Mouse (Mus musculus) kidney, embryonic 15.5 days (tissue): ENCODE results near the gene Gucy2c. TPM values are rescaled to one million over a fixed set of nuclear protein-coding genes. Genes with fewer than 3 reads are reported as not detected.

Experiments
- ATAC-seq: fragments of 200-750 bp; cut with Nextera tagmentation; replicated peaks from 2 replicates; pipeline ENCODE4 v1.8.0; 2017; ENCODE audit warnings: moderate TSS enrichment; ENCODE audit not compliant: low FRiP score
- H3K27ac ChIP-seq: fragments of 300-500 bp; sonication (generic); 2 replicates; pipeline ENCODE4 v1.5.1; 2015; ENCODE audit warnings: mild to moderate bottlenecking, inconsistent platforms
- H3K27me3 ChIP-seq: fragments of 300-500 bp; sonication (generic); 2 replicates; pipeline ENCODE4 v1.6.1; 2015; ENCODE audit warnings: inconsistent platforms
- H3K36me3 ChIP-seq: fragments of 300-500 bp; sonication (generic); 2 replicates; pipeline ENCODE4 v1.6.1; 2015; ENCODE audit warnings: inconsistent platforms
- H3K4me1 ChIP-seq: fragments of 300-500 bp; sonication (generic); 2 replicates; pipeline ENCODE4 v1.6.1; 2015; ENCODE audit warnings: inconsistent platforms
- H3K4me2 ChIP-seq: fragments of 300-500 bp; sonication (generic); 2 replicates; pipeline ENCODE4 v1.6.1; 2015; ENCODE audit warnings: moderate library complexity, mild to moderate bottlenecking, inconsistent platforms
- H3K4me3 ChIP-seq: fragments of 300-500 bp; sonication (generic); replicated peaks from 2 replicates; pipeline ENCODE4 v1.5.1; 2015; ENCODE audit warnings: mild to moderate bottlenecking, inconsistent platforms
- H3K9ac ChIP-seq: fragments of 300-500 bp; sonication (generic); 2 replicates; pipeline ENCODE4 v1.6.1; 2015; ENCODE audit warnings: mild to moderate bottlenecking, inconsistent platforms
- H3K9me3 ChIP-seq: fragments of 300-500 bp; sonication (generic); replicated peaks from 2 replicates; pipeline ENCODE4 v1.6.1; 2016; ENCODE audit warnings: inconsistent platforms
- WGBS: fragments of 180-500 bp; shearing (Covaris S2); methylation state at CpG from one replicate; pipeline ENCODE4 v1.1.7; 2015; ENCODE audit warnings: mixed read lengths; 5-methylcytosine and 5-hydroxymethylcytosine counted together
- polyA plus RNA-seq: library from polyadenylated mRNA; unstranded; fragments of >200 nt; fragmentation: Nextera tagmentation; extraction: Ambion mirVana; gene quantifications from 2 replicates; pipeline ENCODE4 v1.2.1, GENCODE M21; 2015

Gene Gucy2c
- polyA plus RNA-seq, 1 experiment from 2014 or later: 0.08 TPM

GRCm38 (mm10) chr6:136811196-136811595, 29.6 kb upstream of the Gucy2c start:
- Histone ChIP-seq H3K9me3 (no peaks in the 10 kb centered on the region), H3K4me1 (peaks cover 19% of the 10 kb centered on the region), H3K27me3 (no peaks in the 10 kb centered on the region), H3K27ac (no peak overlapping the region), H3K4me3 (no peak overlapping the region), H3K36me3 (peaks cover 50% of the 10 kb centered on the region), H3K9ac (no peak overlapping the region), H3K4me2 (no peak overlapping the region)
- ATAC-seq: no peak
- 83% methylated on average over 10 of the region's 10 CpGs for WGBS

DNA sequence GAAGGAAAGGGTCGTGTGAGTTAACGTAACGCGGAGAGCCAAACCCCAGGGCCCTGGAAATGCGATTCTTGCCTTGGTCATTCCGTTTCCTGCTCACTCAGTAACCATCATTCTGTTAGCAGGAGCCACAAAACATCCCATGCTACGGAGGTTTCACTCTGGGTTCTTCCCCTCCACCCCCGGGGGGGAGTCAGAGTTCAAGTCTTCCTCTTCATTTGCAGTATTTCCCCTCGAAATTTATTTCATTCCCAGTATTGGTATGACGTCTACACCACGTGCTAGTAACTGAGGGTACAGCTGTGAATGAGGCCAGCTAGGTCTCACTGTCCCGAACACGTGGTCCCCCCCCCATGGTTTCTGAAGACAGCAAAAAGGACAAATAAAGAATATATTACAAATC, 28.1 kb upstream of the Gucy2c start:
- Histone ChIP-seq H3K9me3 (no peaks in the 10 kb centered on the region), H3K4me2 (peak overlapping the region; percentile 94), H3K27ac (no peak overlapping the region), H3K9ac (peak overlapping the region; percentile 62; the same call in 1 of the 2 replicates), H3K36me3 (peaks cover 36% of the 10 kb centered on the region), H3K27me3 (no peaks in the 10 kb centered on the region), H3K4me1 (peaks cover 26% of the 10 kb centered on the region), H3K4me3 (peak overlapping the region; percentile 90)
- no peak for ATAC-seq
- WGBS: 67% methylated on average over 13 of the region's 13 CpGs

- WGBS: 34% methylated on average over 14 of the region's 14 CpGs
- Histone ChIP-seq H3K9ac (peak overlapping the region; percentile 62), H3K27ac (peak overlapping the region; percentile 69; the same call in 1 of the 2 replicates), H3K4me3 (peak overlapping the region; percentile 90), H3K4me2 (peak overlapping the region; percentile 94), H3K4me1 (peaks cover 26% of the 10 kb centered on the region), H3K9me3 (no peaks in the 10 kb centered on the region), H3K36me3 (peaks cover 31% of the 10 kb centered on the region), H3K27me3 (no peaks in the 10 kb centered on the region)
- ATAC-seq: no peak
These were observed 27.5 kb upstream of the Gucy2c start for GRCm38 (mm10) chr6:136809077-136809476.

DNA sequence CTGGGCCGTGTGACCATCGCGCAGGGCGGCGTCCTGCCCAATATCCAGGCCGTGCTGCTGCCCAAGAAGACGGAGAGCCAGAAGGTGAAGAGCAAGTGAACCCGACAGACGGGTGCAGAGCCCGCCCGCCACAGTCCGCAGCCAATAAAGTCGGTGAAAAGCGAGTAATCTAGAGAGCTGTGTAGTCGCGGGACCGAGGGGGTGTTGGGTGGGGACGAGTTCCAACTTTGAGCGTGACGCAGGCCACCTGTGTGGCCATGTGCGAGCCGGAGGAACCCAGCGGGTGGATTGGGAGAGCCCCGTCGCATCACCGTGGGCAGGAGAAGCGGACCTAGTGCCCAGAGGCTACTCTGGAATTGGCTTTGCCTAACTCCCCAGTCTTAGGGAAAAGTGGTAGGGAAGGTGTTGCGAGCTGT, 27.1 kb upstream of the Gucy2c start:
- under 1% methylated on average over 28 of the region's 28 CpGs for WGBS
- Histone ChIP-seq H3K27me3 (no peaks in the 10 kb centered on the region), H3K9ac (peak overlapping the region; percentile 62), H3K36me3 (peaks cover 26% of the 10 kb centered on the region), H3K9me3 (no peaks in the 10 kb centered on the region), H3K4me3 (peak overlapping the region; percentile 90), H3K27ac (peak overlapping the region; percentile 69; the same call in 1 of the 2 replicates), H3K4me1 (peaks cover 26% of the 10 kb centered on the region), H3K4me2 (peak overlapping the region; percentile 94)
- peak; percentile 10 for ATAC-seq

DNA sequence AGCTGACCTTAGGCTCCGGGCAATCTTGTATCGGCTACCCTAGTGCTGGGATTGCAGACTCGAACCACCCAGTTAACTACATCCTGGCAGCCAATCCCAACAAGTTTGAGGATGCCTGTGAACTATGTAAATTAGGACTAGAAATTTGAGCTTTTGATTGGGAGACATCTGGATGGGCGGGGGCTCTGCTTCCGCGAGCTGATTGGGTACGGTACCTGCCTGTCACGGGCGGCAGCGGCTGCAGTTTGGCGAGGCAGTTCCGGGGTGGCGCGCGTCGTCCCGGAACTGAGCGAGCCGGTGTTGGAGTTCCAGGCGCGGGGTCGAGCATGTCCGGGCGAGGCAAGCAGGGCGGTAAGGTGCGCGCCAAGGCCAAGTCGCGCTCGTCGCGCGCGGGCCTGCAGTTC, 26.5 kb upstream of the Gucy2c start, which contains the start of gene H2afj:
Gene H2afj, plus strand, starts transcription at position 231 of the 404 bp plus-strand sequence.
- Histone ChIP-seq H3K9ac (peak within 1 kb of the TSS; percentile 62), H3K4me1 (peaks cover 32% of the 10 kb centered on the region), H3K27ac (peak within 1 kb of the TSS; percentile 91), H3K9me3 (no peaks in the 10 kb centered on the region), H3K4me3 (peak within 1 kb of the TSS; percentile 90), H3K36me3 (peaks cover 20% of the 10 kb centered on the region), H3K27me3 (no peaks in the 10 kb centered on the region), H3K4me2 (peak within 1 kb of the TSS; percentile 94)
- under 1% methylated on average over 34 of the region's 34 CpGs for WGBS
- peak; percentile 88 for ATAC-seq

- H3K36me3 ChIP-seq: peaks cover 15% of the 10 kb centered on the region
- H3K27me3 ChIP-seq: no peaks in the 10 kb centered on the region
- WGBS: 44% methylated on average over 18 of the region's 18 CpGs
- H3K4me3 ChIP-seq: peak overlapping the region; percentile 90
- peak overlapping the region; percentile 91 for H3K27ac ChIP-seq
- H3K9ac ChIP-seq: peak overlapping the region; percentile 38
- no peaks in the 10 kb centered on the region for H3K9me3 ChIP-seq
- H3K4me2 ChIP-seq: peak overlapping the region; percentile 94
- H3K4me1 ChIP-seq: peaks cover 35% of the 10 kb centered on the region
- 0 out of 2 replicates have a peak, but pooled peaks have one; percentile 0 for ATAC-seq
These were observed 25.9 kb upstream of the Gucy2c start for GRCm38 (mm10) chr6:136807395-136808013.

- H3K4me3 ChIP-seq: no peak overlapping the region
These were observed 25.3 kb upstream of the Gucy2c start for GRCm38 (mm10) chr6:136806819-136807218.

GRCm38 (mm10) chr6:136805409-136805775, 23.8 kb upstream of the Gucy2c start:
- no peak for ATAC-seq
- Histone ChIP-seq H3K4me2 (no peak overlapping the region), H3K4me3 (no peak overlapping the region), H3K27me3 (no peaks in the 10 kb centered on the region), H3K9me3 (no peaks in the 10 kb centered on the region), H3K27ac (peak overlapping the region; percentile 100), H3K36me3 (peaks cover 5% of the 10 kb centered on the region; the same call in 1 of the 2 replicates), H3K4me1 (peaks cover 35% of the 10 kb centered on the region), H3K9ac (no peak overlapping the region)
- WGBS: 88% methylated on average over 1 of the region's 1 CpGs

More at GRCm38 (mm10) chr6:136806819-136807218, 25.3 kb upstream of the Gucy2c start:
- no peaks in the 10 kb centered on the region for H3K9me3 ChIP-seq
- peaks cover 8% of the 10 kb centered on the region for H3K36me3 ChIP-seq
- H3K27ac ChIP-seq: peak overlapping the region; percentile 91; the same call in 1 of the 2 replicates
- H3K27me3 ChIP-seq: no peaks in the 10 kb centered on the region
- ATAC-seq: no peak
- H3K4me1 ChIP-seq: peaks cover 35% of the 10 kb centered on the region
- no peak overlapping the region for H3K9ac ChIP-seq
- 69% methylated on average over 5 of the region's 5 CpGs for WGBS
- H3K4me2 ChIP-seq: peak overlapping the region; percentile 94; the same call in 1 of the 2 replicates

DNA sequence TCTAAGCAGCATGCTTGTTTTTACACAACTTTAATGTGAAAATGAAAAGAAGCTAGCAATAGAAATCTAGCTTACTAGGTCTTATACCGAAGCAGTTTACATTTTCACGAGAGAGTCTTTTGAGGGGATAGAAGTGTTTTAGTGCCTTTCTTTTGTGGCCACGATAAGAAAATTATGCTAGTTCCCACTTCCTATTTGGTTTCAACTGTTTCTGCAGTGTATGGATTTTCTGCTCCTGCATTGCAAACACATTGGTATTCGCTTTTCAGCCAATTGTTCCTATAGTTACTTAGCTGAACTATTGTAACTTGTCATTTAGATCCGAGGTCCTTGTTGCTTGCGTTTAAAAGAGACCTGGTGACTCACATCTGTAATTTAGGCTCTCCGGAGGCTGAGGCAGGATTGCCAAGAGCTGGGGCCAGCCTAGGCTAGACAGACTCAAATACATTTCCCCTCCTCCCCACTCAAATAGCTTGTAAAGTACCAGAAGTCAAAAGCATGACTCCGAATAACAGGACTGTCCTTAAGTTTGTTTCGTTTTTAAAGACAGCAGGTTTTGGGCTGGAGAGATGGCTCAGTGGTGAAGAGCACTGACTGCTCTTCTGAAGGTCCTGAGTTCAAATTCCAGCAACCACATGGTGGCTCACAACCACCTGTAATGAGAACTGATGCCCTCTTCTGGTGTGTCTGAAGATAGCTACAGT, 23.3 kb upstream of the Gucy2c start:
- Histone ChIP-seq H3K27me3 (no peaks in the 10 kb centered on the region), H3K4me2 (peak overlapping the region; percentile 88), H3K4me1 (peaks cover 35% of the 10 kb centered on the region), H3K4me3 (peak overlapping the region; percentile 78), H3K9ac (peak overlapping the region; percentile 48), H3K9me3 (no peaks in the 10 kb centered on the region), H3K36me3 (no peaks in the 10 kb centered on the region), H3K27ac (peak overlapping the region; percentile 100)
- 32% methylated on average over 9 of the region's 9 CpGs for WGBS
- ATAC-seq: no peak

GRCm38 (mm10) chr6:136803739-136804633, 22.4 kb upstream of the Gucy2c start, which contains the start of gene Hist4h4:
Hist4h4 (minus strand) TSS chr6:136804415.
- WGBS: under 1% methylated on average over 50 of the region's 50 CpGs
- H3K36me3 ChIP-seq: no peaks in the 10 kb centered on the region
- H3K4me3 ChIP-seq: peak within 1 kb of the TSS; percentile 78
- H3K9ac ChIP-seq: peak within 1 kb of the TSS; percentile 93
- no peaks in the 10 kb centered on the region for H3K27me3 ChIP-seq
- H3K4me2 ChIP-seq: peak within 1 kb of the TSS; percentile 88
- H3K4me1 ChIP-seq: peaks cover 26% of the 10 kb centered on the region
- H3K9me3 ChIP-seq: no peaks in the 10 kb centered on the region
- ATAC-seq: peak; percentile 79
- peak within 1 kb of the TSS; percentile 100 for H3K27ac ChIP-seq

DNA sequence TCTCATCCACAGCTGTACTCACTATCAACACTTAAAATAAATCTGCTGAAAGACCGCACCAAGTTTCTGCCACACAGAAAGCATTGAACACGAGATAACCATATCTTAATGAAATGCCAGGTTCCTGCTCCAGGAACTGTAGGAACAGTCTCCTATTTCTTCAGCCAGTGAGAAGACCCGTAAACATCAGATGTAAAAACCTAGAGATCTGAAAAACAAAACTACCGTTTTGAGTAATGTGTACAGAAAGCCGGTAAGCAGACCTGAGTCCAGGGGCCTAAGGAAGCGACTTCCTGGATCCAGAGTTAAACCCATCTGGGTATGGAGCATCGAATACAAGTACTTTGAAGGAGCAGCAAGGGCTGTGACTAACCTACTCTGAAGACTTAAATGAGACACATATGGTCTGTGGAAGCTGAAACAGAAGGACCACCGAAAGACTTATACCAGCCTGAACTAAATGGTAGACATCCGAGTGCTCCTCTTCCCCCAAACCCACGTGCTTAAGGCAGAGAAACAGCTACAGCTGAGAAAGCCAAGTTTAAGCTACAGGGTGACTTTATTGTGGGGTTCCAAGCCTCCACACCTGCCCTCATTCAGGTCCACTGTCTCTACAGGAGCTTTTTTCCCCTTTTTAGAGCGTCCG, 21.7 kb upstream of the Gucy2c start:
- peak; percentile 2; the same call in 1 of the 2 replicates for ATAC-seq
- peak overlapping the region; percentile 78 for H3K4me3 ChIP-seq
- WGBS: 20% methylated on average over 12 of the region's 12 CpGs
- peaks cover 22% of the 10 kb centered on the region for H3K4me1 ChIP-seq
- peak overlapping the region; percentile 100 for H3K27ac ChIP-seq
- H3K4me2 ChIP-seq: peak overlapping the region; percentile 88
- H3K36me3 ChIP-seq: no peaks in the 10 kb centered on the region
- H3K9ac ChIP-seq: peak overlapping the region; percentile 93
- H3K9me3 ChIP-seq: no peaks in the 10 kb centered on the region
- no peaks in the 10 kb centered on the region for H3K27me3 ChIP-seq
